Mouse (Mus musculus) bone marrow macrophage, adult 2 months (primary cell): ENCODE measurements around the gene Cd3g. TPM values are rescaled to one million over a fixed set of nuclear protein-coding genes. Genes with fewer than 3 reads are reported as not detected.

Experiments
- H3K27ac ChIP-seq: 2 replicates; pipeline ENCODE4 v1.5.1; 2012; ENCODE audit warnings: low read depth, low read length; ENCODE audit not compliant: insufficient read depth
- H3K4me1 ChIP-seq: 2 replicates; pipeline ENCODE4 v1.6.1; 2012; ENCODE audit warnings: low read length; ENCODE audit not compliant: control insufficient read depth, insufficient read depth
- H3K4me3 ChIP-seq: 2 replicates; pipeline ENCODE4 v1.5.1; 2012; ENCODE audit warnings: mild to moderate bottlenecking, low read length, moderate library complexity; ENCODE audit not compliant: insufficient read depth
- CTCF ChIP-seq: IDR thresholded peaks from 2 replicates; pipeline ENCODE4 v1.5.1; 2012; ENCODE audit warnings: low read depth, mild to moderate bottlenecking, low read length, moderate library complexity
- POLR2A ChIP-seq: IDR thresholded peaks from 2 replicates; pipeline ENCODE4 v1.6.1; 2012; ENCODE audit warnings: mild to moderate bottlenecking, low read depth, low read length, borderline replicate concordance
- polyA plus RNA-seq: library from polyadenylated mRNA; stranded (reverse); fragments of >200 nt; gene quantifications from 2 replicates; pipeline ENCODE4 v1.2.4, GENCODE M21; 2012; ENCODE audit not compliant: missing spikeins, insufficient read depth, insufficient read length

Gene Cd3g
- polyA plus RNA-seq, 1 experiment: not detected

GRCm38 (mm10) chr9:45008342-45008741, 28.1 kb upstream of the Cd3g start:
- Histone ChIP-seq H3K27ac (no peak overlapping the region), H3K4me1 (no peaks in the 10 kb centered on the region), H3K4me3 (no peak overlapping the region)
- TF ChIP-seq POLR2A (no peak), CTCF (no peak)

- Histone ChIP-seq H3K4me3 (no peak overlapping the region), H3K27ac (no peak overlapping the region), H3K4me1 (no peaks in the 10 kb centered on the region)
- TF ChIP-seq CTCF: no peak
- no peak for TF ChIP-seq POLR2A
These were observed 27.2 kb upstream of the Cd3g start for GRCm38 (mm10) chr9:45007404-45007803.

GRCm38 (mm10) chr9:45000249-45000648, 20.0 kb upstream of the Cd3g start:
- Histone ChIP-seq H3K4me1 (no peaks in the 10 kb centered on the region), H3K27ac (no peak overlapping the region), H3K4me3 (no peak overlapping the region)
- TF ChIP-seq POLR2A (no peak), CTCF (no peak)

- TF ChIP-seq CTCF: no peak
- Histone ChIP-seq H3K4me3 (no peak overlapping the region), H3K27ac (no peak overlapping the region), H3K4me1 (no peaks in the 10 kb centered on the region)
These were observed 19.5 kb upstream of the Cd3g start for GRCm38 (mm10) chr9:44999776-45000175.

- Histone ChIP-seq H3K27ac (no peak overlapping the region), H3K4me1 (no peaks in the 10 kb centered on the region), H3K4me3 (no peak overlapping the region)
- TF ChIP-seq CTCF: no peak
- TF ChIP-seq POLR2A: no peak
These were observed 18.9 kb upstream of the Cd3g start for GRCm38 (mm10) chr9:44999171-44999570.

- no peak for TF ChIP-seq CTCF
- no peak for TF ChIP-seq POLR2A
- H3K4me1 ChIP-seq: no peaks in the 10 kb centered on the region
- H3K4me3 ChIP-seq: no peak overlapping the region
- H3K27ac ChIP-seq: no peak overlapping the region
These were observed 17.9 kb upstream of the Cd3g start for GRCm38 (mm10) chr9:44998138-44998537.

- Histone ChIP-seq H3K27ac (no peak overlapping the region), H3K4me1 (no peaks in the 10 kb centered on the region), H3K4me3 (no peak overlapping the region)
- TF ChIP-seq POLR2A (no peak), CTCF (no peak)
These were observed 16.4 kb upstream of the Cd3g start for GRCm38 (mm10) chr9:44996590-44996989.

GRCm38 (mm10) chr9:44994962-44995361, 14.7 kb upstream of the Cd3g start:
- Histone ChIP-seq H3K27ac (no peak overlapping the region), H3K4me1 (no peaks in the 10 kb centered on the region), H3K4me3 (no peak overlapping the region)
- TF ChIP-seq CTCF (no peak), POLR2A (no peak)

GRCm38 (mm10) chr9:44993268-44993667, 13.0 kb upstream of the Cd3g start:
- Histone ChIP-seq H3K4me1 (no peaks in the 10 kb centered on the region), H3K4me3 (no peak overlapping the region), H3K27ac (no peak overlapping the region)
- no peak for TF ChIP-seq POLR2A
- TF ChIP-seq CTCF: no peak

- TF ChIP-seq CTCF: no peak
- TF ChIP-seq POLR2A: no peak
- H3K4me1 ChIP-seq: no peaks in the 10 kb centered on the region
- H3K27ac ChIP-seq: no peak overlapping the region
- H3K4me3 ChIP-seq: no peak overlapping the region
These were observed 12.0 kb upstream of the Cd3g start for GRCm38 (mm10) chr9:44992271-44992670.

- TF ChIP-seq POLR2A: no peak
- no peak overlapping the region for H3K27ac ChIP-seq
- H3K4me1 ChIP-seq: peaks cover 3% of the 10 kb centered on the region
- no peak overlapping the region for H3K4me3 ChIP-seq
These were observed 11.6 kb upstream of the Cd3g start for GRCm38 (mm10) chr9:44991821-44992220.
